11 mouse cellular contexts compared by ENCODE assay signal in genomic region chr15:80160726-80161125, GRCm38 (mm10). TPM values are rescaled to one million over a fixed set of nuclear protein-coding genes. Genes with fewer than 3 reads are reported as not detected.
A peak's percentile ranks its signal among the peaks of the same experiment; 100 is the strongest.
DNase-seq lines count a peak whose midpoint lies in the region; ATAC-seq and TF ChIP-seq lines count a peak whose summit lies in the region.
"Had no signal": no experiment of that assay in that cellular context is flagged by ENCODE, and none has a peak within 500 bp of the region (broad histone marks: within the 10 kb centered on the region; RNA-seq: fewer than 3 reads in every experiment).

No protein-coding gene starts in this region.

- peak overlapping the region; percentile 31; the same call in 1 of the 2 replicates for H3K27ac ChIP-seq in forebrain, embryonic 10.5 days
- H3K27ac ChIP-seq in forebrain, embryonic 15.5 days (replicated peaks), result no peak overlapping the region
- peak overlapping the region; percentile 64 for H3K27ac ChIP-seq in layer of hippocampus, adult 2 months

- no peak overlapping the region for H3K4me3 ChIP-seq in forebrain, embryonic 10.5 days
- no peak overlapping the region for H3K4me3 ChIP-seq in forebrain, embryonic 15.5 days
- no peak overlapping the region for H3K4me3 ChIP-seq in layer of hippocampus, adult 2 months
- no peak overlapping the region for H3K4me3 ChIP-seq in myocyte
- H3K4me3 ChIP-seq: liver, embryonic 13.5 days had no signal

- no peak overlapping the region for H3K4me2 ChIP-seq in forebrain, embryonic 15.5 days (replicated peaks)
- H3K4me2 ChIP-seq in myocyte (ENCODE audit: low read depth), result peak overlapping the region; percentile 78
- H3K4me2 ChIP-seq: liver, embryonic 13.5 days had no signal

- peaks cover 35% of the 10 kb centered on the region for H3K4me1 ChIP-seq in forebrain, embryonic 10.5 days
- H3K4me1 ChIP-seq in forebrain, embryonic 15.5 days, result no peaks in the 10 kb centered on the region

- no peaks in the 10 kb centered on the region for H3K27me3 ChIP-seq in forebrain, embryonic 10.5 days (ENCODE audit: poor library complexity, severe bottlenecking)
- H3K27me3 ChIP-seq in forebrain, embryonic 15.5 days, result no peaks in the 10 kb centered on the region
- H3K27me3 ChIP-seq in myocyte (ENCODE audit: control insufficient read depth, insufficient read depth, insufficient read length), result no peaks in the 10 kb centered on the region
- H3K27me3 ChIP-seq: liver, embryonic 13.5 days had no signal

- H3K9ac ChIP-seq in forebrain, embryonic 15.5 days (replicated peaks), result no peak overlapping the region

- ATAC-seq in forebrain, embryonic 15.5 days (replicated peaks), result no peak
- ATAC-seq: CD4-positive, CD25-positive, alpha-beta regulatory T cell, adult 4 months had no signal

- no peaks in the 10 kb centered on the region for H3K79me2 ChIP-seq in myocyte (ENCODE audit: control insufficient read depth, insufficient read depth)

- TF ChIP-seq CTCF in layer of hippocampus, adult 2 months (conservative IDR thresholded peaks at IDR 0.05), result no peak

- DNase-seq in forebrain, embryonic 10.5 days (ENCODE audit: extremely low spot score, low spot score), result no peak
- DNase-seq in layer of hippocampus, adult 2 months (ENCODE audit: low spot score in 2 of 2), result no peak
- DNase-seq in layer of hippocampus, adult 9-10 months (ENCODE audit: low spot score), result no peak
- peak; percentile 46 to 49 for DNase-seq in cerebellum, postnatal 36 days
- DNase-seq in retina, postnatal 1 day, result no peak
- no peak for DNase-seq in right cerebral cortex, adult 18-20 months
- DNase-seq: liver, embryonic 13.5 days; midbrain, embryonic 14.5 days had no signal

- H3K9me3 ChIP-seq in forebrain, embryonic 10.5 days, result no peaks in the 10 kb centered on the region
- no peaks in the 10 kb centered on the region for H3K9me3 ChIP-seq in forebrain, embryonic 15.5 days
- H3K9me3 ChIP-seq: liver, embryonic 13.5 days had no signal

- peaks cover 83% of the 10 kb centered on the region for H3K36me3 ChIP-seq in forebrain, embryonic 10.5 days (replicated peaks)
- peaks cover 54% of the 10 kb centered on the region for H3K36me3 ChIP-seq in forebrain, embryonic 15.5 days
- peaks cover 23% of the 10 kb centered on the region for H3K36me3 ChIP-seq in myocyte (ENCODE audit: control insufficient read depth, insufficient read depth)

- no peak overlapping the region for H3ac ChIP-seq in myocyte (ENCODE audit: control insufficient read depth, insufficient read length)

- TF ChIP-seq POLR2A in myocyte (IDR thresholded peaks at IDR 0.05; ENCODE audit: insufficient read length, low read depth), result no peak

- WGBS in forebrain, embryonic 10.5 days, result 94% methylated on average over 4 of the region's 4 CpGs
- WGBS in forebrain, embryonic 15.5 days, result 90% methylated on average over 4 of the region's 4 CpGs

TF ChIP-seq in myocyte, 11 proteins besides CTCF, POLR2A, EP300 and RAD21:
- TF ChIP-seq USF1 (IDR thresholded peaks at IDR 0.05; ENCODE audit: low read depth), result no peak
- peak; percentile 33 to 88 (median 80) for TF ChIP-seq MYOG (IDR thresholded peaks at IDR 0.05; ENCODE audit: control insufficient read depth in 1 of 3, insufficient read depth in 1 of 3, insufficient read length in 2 of 3, low read depth in 2 of 3)
- peak; percentile 39 to 91 (median 69) for TF ChIP-seq MYOD1 (IDR thresholded peaks at IDR 0.05; ENCODE audit: control insufficient read depth in 1 of 3, insufficient read length in 2 of 3, low read depth in 2 of 3)

RNA-seq across cellular contexts. Expression of gene Mgat3, which starts 12.8 kb away (rescaled TPM):
- polyA plus RNA-seq in forebrain, embryonic 10.5 days (2016; fragmentation: Nextera tagmentation; extraction: Ambion mirVana), result 5.1 and 5.9 TPM in 2 replicates
- polyA plus RNA-seq in forebrain, embryonic 15.5 days (2015; fragmentation: Nextera tagmentation; extraction: Ambion mirVana), result 10.3 and 10.7 TPM in 2 replicates
- 100 to 1,000 TPM; 109 to 115 TPM for total RNA-seq in layer of hippocampus, adult 2 months (2021)
- 9.7 TPM for polyA plus RNA-seq in myocyte (2012; fragmentation: generic; extraction: Trizol)

RNA-seq across cellular contexts. Expression of gene Tab1, which starts 27.8 kb away (rescaled TPM):
- 40.8 and 42.8 TPM in 2 replicates for polyA plus RNA-seq in forebrain, embryonic 10.5 days (2016; fragmentation: Nextera tagmentation; extraction: Ambion mirVana)
- polyA plus RNA-seq in forebrain, embryonic 15.5 days (2015; fragmentation: Nextera tagmentation; extraction: Ambion mirVana), result 41.1 and 45.0 TPM in 2 replicates
- 10 to 100 TPM; 28.2 to 30.2 TPM for total RNA-seq in layer of hippocampus, adult 2 months (2021)
- 33.3 TPM for polyA plus RNA-seq in myocyte (2012; fragmentation: generic; extraction: Trizol)

Comparison
In these comparisons a context has a peak if more than half of its experiments do, and no peak if none do; other contexts are left out.
1. DNase-seq: peak in cerebellum, postnatal 36 days (2 of 2); none in forebrain, embryonic 10.5 days (single experiment), layer of hippocampus, adult 2 months (0 of 2), layer of hippocampus, adult 9-10 months (single experiment), retina, postnatal 1 day (single experiment) and right cerebral cortex, adult 18-20 months (single experiment).